Comparison of ENCODE assay signal across 8 mouse cellular contexts in the genomic region with DNA sequence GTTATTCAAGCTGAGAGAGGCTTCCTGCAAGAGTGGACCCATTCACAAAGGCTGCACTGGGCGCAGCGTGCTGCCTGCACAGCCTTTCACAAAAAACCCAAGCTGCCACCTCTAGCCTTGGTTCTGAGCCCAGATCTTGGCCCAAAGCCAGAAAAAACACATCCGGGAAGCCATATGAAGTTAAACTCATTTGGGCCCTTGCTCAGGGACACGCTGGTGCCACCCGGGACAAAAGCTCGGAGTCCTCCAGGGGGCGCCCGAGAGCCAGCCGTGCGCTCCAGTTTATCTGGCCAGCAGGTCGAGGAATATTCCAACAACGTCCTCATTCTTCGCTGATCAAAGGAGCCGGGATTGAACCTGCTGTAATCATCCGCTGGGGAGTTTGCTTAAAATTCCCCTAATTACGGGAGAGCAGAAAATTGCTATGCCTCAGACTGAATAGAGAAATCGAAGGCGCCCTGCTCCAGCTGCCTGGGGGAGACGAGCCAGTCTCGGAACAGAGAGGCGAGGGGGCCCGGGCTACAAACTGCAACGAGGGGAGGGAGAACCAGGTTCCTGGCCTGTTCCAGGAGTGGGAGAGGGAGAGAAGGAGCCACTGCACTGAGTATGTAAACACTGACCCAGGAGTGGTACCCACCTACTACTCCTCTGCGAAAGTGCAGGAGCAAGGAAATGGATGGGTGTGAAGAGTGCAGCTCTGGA.
DNase-seq lines count a peak whose midpoint lies in the region; ATAC-seq lines count a peak whose summit lies in the region.

No protein-coding gene starts in this region.

- no peak overlapping the region for H3K4me3 ChIP-seq in hindbrain, embryonic 14.5 days (replicated peaks; ENCODE audit: low read length)

- DNase-seq in WW6 (ENCODE audit: low read depth, low spot score), result peak; percentile 47
- peak; percentile 78 to 91 for DNase-seq in cerebellum, postnatal 4 days (ENCODE audit: low spot score in 2 of 2)
- DNase-seq in gastrocnemius, adult 18-20 months (ENCODE audit: low spot score), result peak; percentile 63
- DNase-seq in hindbrain, embryonic 14.5 days (ENCODE audit: low spot score), result peak; percentile 85
- peak; percentile 86 to 91 for DNase-seq in layer of hippocampus, postnatal 14 days (ENCODE audit: low spot score in 2 of 2)
- peak; percentile 67 to 72 for DNase-seq in lung, postnatal 4 days
- DNase-seq in right cerebral cortex, postnatal 25 days, result peak; percentile 63
- peak; percentile 56 to 76 for DNase-seq in urinary bladder, postnatal 36 days (ENCODE audit: low spot score in 2 of 2)

- peak overlapping the region; percentile 41 for H3K27ac ChIP-seq in hindbrain, embryonic 14.5 days

- 0 out of 2 replicates have a peak overlapping the region, but pooled peaks have one; percentile 18 for H3K4me2 ChIP-seq in hindbrain, embryonic 14.5 days (replicated peaks)

- H3K9me3 ChIP-seq in hindbrain, embryonic 14.5 days (ENCODE audit: control insufficient read depth, low read length), result no peaks in the 10 kb centered on the region

- H3K4me1 ChIP-seq in hindbrain, embryonic 14.5 days (replicated peaks; ENCODE audit: control insufficient read depth, insufficient read depth, low read length), result peaks cover 37% of the 10 kb centered on the region

- H3K36me3 ChIP-seq in hindbrain, embryonic 14.5 days (replicated peaks; ENCODE audit: control insufficient read depth, insufficient read depth), result no peaks in the 10 kb centered on the region

- WGBS in hindbrain, embryonic 14.5 days, result 9% methylated on average over 24 of the region's 24 CpGs

- peaks cover 6% of the 10 kb centered on the region; the same call in 1 of the 2 replicates for H3K27me3 ChIP-seq in hindbrain, embryonic 14.5 days (ENCODE audit: control insufficient read depth, insufficient read depth, low read length)

- ATAC-seq in hindbrain, embryonic 14.5 days (ENCODE audit: low FRiP score), result peak; percentile 63

- H3K9ac ChIP-seq in hindbrain, embryonic 14.5 days, result no peak overlapping the region
